Mouse (Mus musculus) left cerebral cortex, postnatal 10 days (tissue): ENCODE data around the gene Plagl1. TPM values are rescaled to one million over a fixed set of nuclear protein-coding genes. Genes with fewer than 3 reads are reported as not detected.
A peak's percentile ranks its signal among the peaks of the same experiment; 100 is the strongest.

ENCODE experiments used
- DNase-seq, 2 experiments: peaks; one replicate each; pipeline ENCODE4 v3.0.0; 2021 to 2022; ENCODE audit warnings: low spot score in 2 of 2, mixed read lengths in 1 of 2; ENCODE audit errors: extremely low spot score in 1 of 2
- intact Hi-C: fragments of 180-260 bp; cut with DNase I; formaldehyde crosslinking; loops from one replicate; pipeline ENCODE4 v1.15.1; 2025
- total RNA-seq, 2 experiments: library from RNA; stranded (reverse); gene quantifications; 2 replicates each; pipeline ENCODE4 v1.2.3; 2021

Gene Plagl1
- total RNA-seq, 2 experiments from 2014 or later, result 17.4 to 22.9 TPM

- no peak for DNase-seq
- intact Hi-C loops, result no loop called here
Observed at GRCm38 (mm10) chr10:13118024-13118769, 57.9 kb downstream of the Plagl1 start.

GRCm38 (mm10) chr10:13118770-13119102, 58.4 kb downstream of the Plagl1 start:
- intact Hi-C loops, result no loop called here

GRCm38 (mm10) chr10:13119300-13119699, 59.0 kb downstream of the Plagl1 start:
- intact Hi-C loops, result no loop called here
- no peak for DNase-seq

More at GRCm38 (mm10) chr10:13118770-13119102, 58.4 kb downstream of the Plagl1 start:
- no peak for DNase-seq

- intact Hi-C loops, result no loop called here
- DNase-seq, result no peak
Observed at GRCm38 (mm10) chr10:13125811-13126210, 65.5 kb downstream of the Plagl1 start.

- intact Hi-C loops, result no loop called here
- no peak for DNase-seq
Observed at GRCm38 (mm10) chr10:13127335-13127734, 67.0 kb downstream of the Plagl1 start.

- intact Hi-C loops, result no loop called here
- DNase-seq, result no peak
Observed at GRCm38 (mm10) chr10:13127946-13128345, 67.6 kb downstream of the Plagl1 start.

- intact Hi-C loops, result no loop called here
Observed at GRCm38 (mm10) chr10:13133850-13134249, 73.5 kb downstream of the Plagl1 start.

GRCm38 (mm10) chr10:13135276-13135675, 75.0 kb downstream of the Plagl1 start:
- no peak for DNase-seq
- intact Hi-C loops, result no loop called here

More at GRCm38 (mm10) chr10:13133850-13134249, 73.5 kb downstream of the Plagl1 start:
- DNase-seq, result no peak

- no peak for DNase-seq
- intact Hi-C loops, result no loop called here
Observed at GRCm38 (mm10) chr10:13135751-13136150, 75.4 kb downstream of the Plagl1 start.

GRCm38 (mm10) chr10:13137906-13138305, 77.6 kb downstream of the Plagl1 start:
- intact Hi-C loops, result no loop called here

GRCm38 (mm10) chr10:13140434-13140833, 80.1 kb downstream of the Plagl1 start:
- intact Hi-C loops, result no loop called here
- no peak for DNase-seq

More at GRCm38 (mm10) chr10:13137906-13138305, 77.6 kb downstream of the Plagl1 start:
- no peak for DNase-seq

GRCm38 (mm10) chr10:13150435-13150834, 90.1 kb downstream of the Plagl1 start:
- DNase-seq, result no peak
- intact Hi-C loops, result no loop called here

GRCm38 (mm10) chr10:13151353-13151752, 91.0 kb downstream of the Plagl1 start:
- DNase-seq, result peak in 1 of 2 experiments; percentile 14
- intact Hi-C loops, result no loop called here

GRCm38 (mm10) chr10:13152811-13153364, 92.6 kb downstream of the Plagl1 start:
- intact Hi-C loops, result no loop called here
- DNase-seq, result no peak

GRCm38 (mm10) chr10:13155377-13155776, 95.1 kb downstream of the Plagl1 start:
- intact Hi-C loops, result no loop called here
- DNase-seq, result no peak

- intact Hi-C loops, result no loop called here
- DNase-seq, result no peak
Observed at GRCm38 (mm10) chr10:13160913-13161312, 100.6 kb downstream of the Plagl1 start.

GRCm38 (mm10) chr10:13162031-13162430, 101.7 kb downstream of the Plagl1 start:
- intact Hi-C loops, result no loop called here
- no peak for DNase-seq

- no peak for DNase-seq
- intact Hi-C loops, result no loop called here
Observed at GRCm38 (mm10) chr10:13168461-13168860, 108.2 kb downstream of the Plagl1 start.

GRCm38 (mm10) chr10:13170739-13171448, 110.6 kb downstream of the Plagl1 start:
- intact Hi-C loops, result no loop called here
- no peak for DNase-seq

GRCm38 (mm10) chr10:13171461-13171860, 111.2 kb downstream of the Plagl1 start:
- intact Hi-C loops, result no loop called here
- DNase-seq, result no peak
